Mouse (Mus musculus) left cerebral cortex, postnatal 36 days (tissue): ENCODE results near the gene Cmtr2. TPM values are rescaled to one million over a fixed set of nuclear protein-coding genes. Genes with fewer than 3 reads are reported as not detected.

ENCODE experiments used
- DNase-seq, 2 experiments: peaks; one replicate each; pipeline ENCODE4 v3.0.0; 2021 to 2022; ENCODE audit warnings: low spot score in 2 of 2, mixed read lengths in 1 of 2
- intact Hi-C: fragments of 180-260 bp; cut with DNase I; formaldehyde crosslinking; loops from one replicate; pipeline ENCODE4 v1.15.1; 2025
- total RNA-seq, 2 experiments: library from RNA; stranded (reverse); gene quantifications; 2 replicates each; pipeline ENCODE4 v1.2.3; 2021

Cmtr2 gene
- total RNA-seq = 1 to 10 TPM; 4.5 to 6.2 TPM

DNA sequence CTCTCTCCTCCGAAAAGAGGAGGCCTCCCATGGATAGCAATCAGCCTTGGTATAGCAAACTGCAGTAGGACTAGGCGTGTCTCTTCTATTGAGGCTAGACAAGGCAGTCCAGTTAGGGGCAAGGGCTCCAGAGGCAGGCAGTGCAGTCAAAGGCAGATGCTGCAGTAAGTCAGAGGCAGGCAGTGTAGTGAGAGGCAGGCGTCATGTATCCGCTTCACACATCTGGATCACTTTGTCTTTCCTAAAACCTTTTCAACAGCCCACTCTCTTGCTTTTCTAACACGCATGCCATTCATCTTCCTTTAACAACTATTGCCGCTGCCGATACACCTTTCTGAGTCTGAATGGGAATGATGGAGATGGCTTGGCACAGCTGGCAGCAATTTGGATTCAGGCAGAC is at the start of gene Cmtr2:
Gene Cmtr2, plus strand, starts transcription at position 301 of the 400 bp plus-strand sequence.
- DNase-seq = no peak
- intact Hi-C loops = no loop called here

DNA sequence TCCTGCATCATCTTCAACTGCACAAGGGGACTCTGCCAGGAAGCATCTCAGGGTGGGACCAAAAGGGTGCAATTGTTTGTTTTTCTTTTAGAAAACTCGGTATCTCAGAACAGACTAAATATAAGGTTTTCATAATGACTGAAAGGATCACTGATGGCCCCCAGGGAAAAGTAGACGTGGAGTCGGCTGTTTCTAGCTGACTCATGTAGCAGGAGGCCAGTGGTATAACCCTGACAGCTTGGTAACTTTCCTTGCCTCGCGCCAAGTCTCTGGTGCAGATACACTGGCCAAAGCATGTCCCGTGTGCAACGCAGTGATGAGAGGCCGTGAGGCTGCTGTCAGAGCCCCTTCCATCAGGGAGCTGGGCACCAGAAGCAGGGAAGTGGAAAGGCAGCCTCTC is 49.2 kb upstream of the Cmtr2 start:
- intact Hi-C loops = no loop called here
- DNase-seq = no peak

DNA sequence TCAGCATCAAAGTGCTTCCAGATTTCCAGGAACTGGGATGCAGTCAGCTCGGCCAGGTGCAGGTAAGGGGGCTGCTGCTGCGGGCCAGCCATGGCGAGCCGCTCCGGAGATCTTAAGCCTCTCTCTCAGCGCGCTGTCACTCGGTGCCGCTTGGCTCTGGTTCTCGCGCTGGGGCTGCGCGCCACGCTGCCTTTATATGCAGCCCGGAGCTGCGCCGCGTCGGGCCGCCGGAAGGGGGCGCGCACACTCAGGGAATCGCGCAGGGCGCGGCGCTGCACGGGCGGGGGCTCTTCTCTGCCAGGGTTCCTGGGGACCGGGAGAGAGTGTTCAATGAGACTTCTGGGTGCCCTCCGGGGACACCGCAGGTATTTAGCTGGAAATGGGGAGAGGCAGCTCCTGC is 47.4 kb upstream of the Cmtr2 start, which contains the start of gene Calb2:
Gene Calb2, minus strand, starts transcription at position 165 of the 400 bp plus-strand sequence.
- DNase-seq = peak; percentile 44 to 62
- intact Hi-C loops = loop anchor here (1.0 kb wide), 1 partner anchor 310 kb away; no protein-coding TSS in a partner anchor

DNA sequence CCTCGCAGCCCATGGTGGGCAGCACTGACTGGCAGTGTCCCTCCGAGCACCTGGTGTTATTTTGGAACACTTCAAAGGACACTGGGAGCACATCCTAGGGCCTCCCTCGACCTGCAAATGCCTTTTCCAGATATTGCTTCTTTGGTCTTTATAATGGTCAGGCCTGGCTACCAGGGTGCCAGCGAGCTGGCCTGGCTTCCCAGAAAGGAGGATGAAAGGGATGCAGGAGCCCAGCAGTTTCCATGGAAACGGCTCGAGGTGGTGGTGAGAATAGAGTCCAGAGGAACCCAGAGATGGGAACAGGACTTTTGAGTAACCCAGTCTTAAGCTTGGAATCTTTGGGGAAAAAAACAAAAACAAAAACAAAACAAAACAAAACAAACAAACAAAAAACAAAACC is 43.3 kb upstream of the Cmtr2 start:
- intact Hi-C loops = no loop called here
- DNase-seq = no peak

DNA sequence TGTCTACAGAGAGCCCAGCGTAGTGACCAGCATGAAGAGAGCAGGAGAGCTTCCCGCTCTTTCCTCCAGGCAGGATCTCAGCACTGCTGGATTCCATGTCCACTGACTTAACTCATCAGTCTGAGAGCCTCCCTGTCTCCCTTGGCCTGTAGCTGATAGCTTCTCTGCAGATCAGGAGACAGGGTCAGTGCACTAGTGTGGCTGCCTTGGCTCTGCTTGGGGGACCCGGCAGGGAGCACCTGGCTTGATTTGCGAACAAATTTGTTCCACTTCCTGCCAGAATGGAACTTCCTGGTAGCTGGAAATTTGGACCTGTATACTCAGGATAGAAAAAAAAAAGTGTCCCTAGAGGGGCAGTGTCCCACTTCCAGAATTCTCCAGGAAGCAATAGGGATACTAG is 40.6 kb upstream of the Cmtr2 start:
- DNase-seq = no peak
- intact Hi-C loops = no loop called here

DNA sequence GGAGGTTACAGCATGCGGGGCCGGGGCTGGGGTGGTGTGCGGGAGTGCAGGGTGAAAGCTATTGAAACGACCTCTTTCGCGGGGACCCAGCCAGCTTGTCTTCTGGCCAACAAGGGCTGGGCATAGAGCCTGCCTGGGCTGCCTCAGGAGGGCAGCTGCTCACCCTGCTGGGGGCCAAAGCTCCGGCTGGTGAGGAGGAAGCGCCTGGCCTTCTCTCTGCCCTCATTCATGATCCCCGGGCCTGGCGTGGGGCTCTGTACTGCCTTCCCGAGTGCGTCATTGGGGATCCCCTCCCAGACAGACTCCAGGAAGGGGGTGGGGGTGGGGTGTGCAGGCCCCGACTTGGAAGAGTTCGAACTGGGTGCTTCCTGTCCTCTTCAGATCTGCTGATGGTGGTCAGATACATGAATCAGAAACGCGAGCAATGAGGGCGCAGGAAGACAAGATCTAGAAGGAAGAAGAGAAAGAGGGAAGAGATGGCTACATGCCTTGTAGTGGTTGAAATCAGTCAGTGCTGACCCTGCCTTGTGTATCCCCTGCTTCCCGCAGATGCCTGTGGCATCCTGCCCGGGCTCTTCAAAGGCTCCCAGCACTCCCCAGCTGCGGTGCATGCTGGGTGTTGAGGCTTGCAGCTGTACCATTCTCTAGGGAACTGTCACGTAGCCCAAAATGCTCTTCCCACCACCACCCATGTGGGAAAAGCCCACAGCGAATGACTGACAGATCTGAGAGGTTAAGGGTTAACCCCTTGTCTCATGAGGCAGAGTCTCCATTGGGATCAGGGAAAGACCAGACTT is 37.9 kb upstream of the Cmtr2 start:
- no peak for DNase-seq
- intact Hi-C loops = no loop called here

DNA sequence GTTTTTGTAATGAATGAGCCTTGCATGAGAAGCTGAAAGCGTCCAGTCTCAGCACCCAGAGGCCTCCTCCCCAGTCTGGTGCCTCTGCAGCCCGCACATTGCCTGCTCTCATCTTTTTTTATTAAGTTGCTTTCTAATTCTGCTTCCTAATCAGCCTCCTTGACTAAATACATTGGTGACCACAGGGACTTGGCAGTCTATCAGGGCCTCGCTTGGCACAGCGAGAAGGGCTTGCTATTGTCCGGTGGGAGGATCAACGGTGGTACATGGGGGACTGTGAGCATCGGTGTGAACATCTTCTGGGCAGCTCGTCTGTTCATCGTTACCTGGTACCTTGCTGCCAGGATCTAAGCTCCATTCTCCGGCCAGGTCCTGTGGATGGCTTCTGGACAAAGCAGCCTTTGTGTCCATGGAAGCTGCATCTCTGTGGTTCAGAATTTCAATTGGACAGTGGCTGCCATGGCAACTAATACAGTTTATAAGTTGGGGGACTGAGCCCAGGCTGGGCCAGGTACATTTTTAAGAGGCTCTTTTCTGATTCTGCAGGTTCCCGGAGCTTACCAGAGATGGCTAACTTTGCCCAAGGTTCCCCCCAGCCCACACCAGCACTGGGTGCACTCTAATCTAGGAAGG is 32.6 kb upstream of the Cmtr2 start:
- no peak for DNase-seq
- intact Hi-C loops = no loop called here

DNA sequence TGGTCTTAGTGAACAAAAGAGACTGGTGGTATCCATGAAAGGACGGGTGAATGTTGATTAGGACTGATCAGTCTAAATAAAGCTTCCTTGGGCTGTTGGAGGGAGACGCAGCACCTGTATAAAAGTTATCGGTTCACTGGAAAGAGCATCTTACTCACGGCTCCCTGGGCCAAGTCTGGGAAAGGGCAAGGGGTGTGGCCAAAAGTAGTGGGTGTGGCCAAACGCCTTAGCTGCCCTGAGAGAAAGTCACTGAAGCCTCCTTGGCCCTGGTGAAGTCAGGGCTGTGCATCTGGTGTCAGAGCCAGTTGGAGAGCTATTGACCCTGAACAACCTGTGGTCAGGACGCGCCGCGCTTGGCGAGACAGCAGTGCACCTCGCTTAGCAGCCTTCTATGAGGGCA is 31.7 kb upstream of the Cmtr2 start:
- DNase-seq = no peak
- intact Hi-C loops = no loop called here

DNA sequence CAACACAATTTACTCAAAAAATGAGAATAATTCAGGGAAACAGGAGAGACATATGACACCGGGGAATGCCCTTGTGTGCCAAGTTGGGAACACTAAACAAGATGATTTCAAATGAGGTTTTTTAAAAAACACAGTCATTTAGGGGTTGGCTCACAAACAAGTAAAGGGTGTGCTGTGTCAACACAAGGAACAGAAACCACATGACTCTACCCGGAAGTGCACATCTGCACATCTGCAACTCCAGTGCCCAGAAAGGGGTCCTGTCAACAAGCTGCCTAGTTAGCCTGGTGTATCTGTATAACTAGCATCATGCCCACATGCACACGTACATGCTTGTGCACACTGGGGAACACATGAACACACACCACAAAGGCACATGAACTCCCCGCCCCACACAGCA is 29.9 kb upstream of the Cmtr2 start:
- DNase-seq = no peak
- intact Hi-C loops = no loop called here

DNA sequence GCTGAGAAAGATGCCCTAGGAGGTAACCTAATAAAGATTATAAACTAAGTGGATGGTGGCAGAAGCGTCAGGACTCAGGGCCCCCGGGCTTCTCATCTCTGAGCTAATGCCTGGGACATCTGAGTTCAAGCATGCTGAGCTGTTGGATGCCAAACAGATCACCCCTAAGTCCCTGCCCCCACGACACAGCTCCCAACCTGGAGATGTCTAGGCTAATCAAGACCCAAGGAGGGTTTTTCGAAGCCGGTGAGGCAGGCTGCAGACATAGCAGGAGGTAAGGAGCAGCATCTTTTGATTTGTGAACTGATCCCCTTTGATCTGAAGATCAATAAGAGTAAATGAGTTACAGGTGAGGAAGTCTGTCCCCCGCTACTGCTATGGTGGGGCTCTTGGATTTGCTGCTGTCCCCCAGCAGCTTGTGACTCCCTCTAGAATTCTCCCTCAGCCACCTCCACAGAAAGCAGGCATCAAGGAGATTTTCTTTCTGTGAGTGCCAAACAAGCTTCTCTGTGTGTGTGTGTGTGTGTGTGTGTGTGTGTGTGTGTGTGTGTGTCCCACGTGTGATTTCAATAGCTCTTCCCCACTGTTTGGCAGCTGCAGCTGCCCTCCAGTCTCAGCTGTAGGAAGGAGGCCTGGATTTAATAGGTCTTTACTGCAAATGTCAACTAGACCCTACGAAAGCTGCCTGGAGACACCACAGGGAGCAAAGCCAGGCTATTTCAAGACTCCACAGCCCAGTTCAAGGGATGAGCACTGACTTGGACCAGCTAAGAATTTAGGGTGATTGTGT is 26.3 kb upstream of the Cmtr2 start:
- intact Hi-C loops = no loop called here
- DNase-seq = peak in 1 of 2 experiments; percentile 11

DNA sequence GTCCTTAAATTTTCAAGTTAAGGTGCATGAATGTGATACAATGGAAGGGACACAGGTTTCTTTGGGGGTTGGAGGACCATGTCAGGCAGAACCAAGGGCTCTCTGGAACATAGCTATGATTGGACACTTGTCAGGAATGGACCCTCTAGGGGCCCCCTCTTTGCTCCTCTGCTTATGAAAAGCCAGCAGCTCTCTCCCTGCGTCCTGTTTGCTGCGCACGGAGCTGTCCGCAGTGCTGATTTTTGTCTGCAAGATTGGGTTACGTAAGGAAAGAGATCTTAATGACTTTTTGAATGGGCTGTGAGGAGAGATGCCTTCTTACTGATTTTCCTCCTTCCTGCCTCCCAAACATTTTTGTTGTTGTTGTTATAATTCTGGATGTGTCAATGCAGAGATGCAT is 18.8 kb upstream of the Cmtr2 start:
- no peak for DNase-seq
- intact Hi-C loops = no loop called here

DNA sequence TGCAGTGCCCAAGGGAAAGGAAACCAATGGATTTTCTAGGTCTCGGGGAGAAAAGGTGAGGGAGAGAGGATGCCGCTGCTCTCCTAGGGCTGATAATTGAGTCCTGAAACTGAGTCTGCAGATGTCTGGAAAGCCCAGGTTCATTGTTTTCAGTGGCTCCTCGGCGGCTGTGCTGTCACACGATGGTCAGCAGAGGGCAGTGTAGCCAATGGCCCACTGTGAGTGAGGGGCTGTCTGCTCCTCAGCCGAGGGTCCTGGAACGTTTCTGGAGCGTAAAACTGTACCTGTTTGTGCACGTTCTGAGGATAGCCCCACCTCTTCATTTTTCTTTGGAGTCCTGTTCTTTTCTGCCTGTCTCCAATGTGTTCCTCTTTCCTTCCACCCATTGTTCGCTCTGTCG is 13.7 kb upstream of the Cmtr2 start:
- no peak for DNase-seq
- intact Hi-C loops = no loop called here

DNA sequence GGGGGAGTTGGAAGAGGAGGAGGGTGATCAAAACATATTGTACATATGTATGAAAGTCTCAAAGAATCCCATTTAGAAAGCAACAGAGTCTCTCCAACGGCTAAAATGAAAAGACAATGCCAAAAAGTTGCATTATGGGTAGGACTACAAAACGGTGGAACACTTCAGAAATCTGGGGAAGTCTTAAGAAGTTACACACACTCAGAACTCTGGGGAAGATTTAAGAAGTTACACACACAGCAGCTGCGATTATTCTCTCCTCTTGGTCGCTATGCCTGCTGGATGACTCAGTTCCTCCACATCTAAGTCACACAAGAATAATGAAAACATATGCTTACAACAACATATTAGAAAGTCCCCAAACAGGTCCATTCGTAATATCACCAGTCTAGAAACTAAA is 788 bp downstream of the Cmtr2 start:
- intact Hi-C loops = no loop called here
- no peak for DNase-seq

DNA sequence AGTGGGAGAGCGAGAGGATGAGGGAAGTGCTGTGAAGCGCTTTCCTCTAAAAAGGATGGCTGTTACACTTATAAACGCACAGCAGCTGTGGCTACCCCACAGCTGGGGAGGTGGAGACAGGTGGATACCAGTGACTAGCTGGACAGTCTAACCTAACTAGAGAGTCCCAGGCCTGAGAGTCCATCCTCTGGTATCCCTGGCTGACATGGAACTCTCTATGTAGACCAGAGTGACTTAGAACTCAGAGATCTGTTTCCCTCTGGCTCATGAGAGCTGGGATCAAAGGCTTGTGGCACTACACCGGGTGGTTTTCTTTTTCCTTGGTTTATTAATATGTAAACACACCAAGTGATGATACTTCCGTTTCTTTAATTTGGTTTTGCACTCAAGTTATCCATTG is 1.7 kb downstream of the Cmtr2 start:
- intact Hi-C loops = no loop called here
- peak in 1 of 2 experiments; percentile 11 for DNase-seq

DNA sequence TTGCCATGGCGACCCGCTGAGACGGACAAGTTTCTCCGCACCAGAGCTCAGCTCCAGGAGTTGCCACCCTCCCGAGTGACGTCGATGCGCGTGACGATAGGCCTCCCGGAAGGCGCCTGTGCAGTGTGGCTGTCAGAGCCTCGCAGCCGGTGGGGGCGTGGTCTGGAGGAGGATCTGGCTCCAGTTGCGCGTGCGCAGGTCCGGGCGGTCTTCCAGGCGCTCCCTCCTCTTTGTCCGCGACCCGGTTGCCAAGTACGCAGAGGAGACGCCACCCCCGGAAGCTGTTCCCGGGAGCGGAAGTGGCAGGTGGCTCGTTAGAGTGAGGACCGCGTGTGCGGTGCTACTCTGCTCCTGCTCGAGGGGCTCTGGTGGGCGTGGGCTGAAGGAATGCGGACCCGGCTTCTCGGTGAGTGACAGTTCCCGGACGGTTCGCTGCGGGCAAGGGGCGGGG is 2.2 kb downstream of the Cmtr2 start:
- DNase-seq = peak; percentile 100
- intact Hi-C loops = no loop called here

DNA sequence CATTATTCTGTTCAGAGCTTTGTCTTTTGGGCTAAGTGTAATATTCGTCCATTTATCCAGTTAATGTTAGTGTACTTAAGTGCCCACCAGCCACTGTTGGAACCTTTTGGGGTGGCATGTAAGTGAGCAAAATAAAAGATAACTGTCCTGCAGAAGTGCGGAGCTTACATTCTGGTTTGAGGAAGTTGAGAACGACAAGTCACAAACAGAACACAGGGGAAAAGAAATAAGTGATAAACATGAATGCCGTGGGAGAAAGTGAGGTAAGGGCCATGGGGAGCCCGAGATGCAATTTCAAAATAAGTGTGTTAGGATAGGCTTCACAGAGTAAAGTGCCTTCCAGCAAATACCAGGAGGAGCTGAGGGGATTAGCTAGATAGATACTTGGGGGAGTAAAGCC is 3.0 kb downstream of the Cmtr2 start:
- DNase-seq = no peak
- intact Hi-C loops = no loop called here

DNA sequence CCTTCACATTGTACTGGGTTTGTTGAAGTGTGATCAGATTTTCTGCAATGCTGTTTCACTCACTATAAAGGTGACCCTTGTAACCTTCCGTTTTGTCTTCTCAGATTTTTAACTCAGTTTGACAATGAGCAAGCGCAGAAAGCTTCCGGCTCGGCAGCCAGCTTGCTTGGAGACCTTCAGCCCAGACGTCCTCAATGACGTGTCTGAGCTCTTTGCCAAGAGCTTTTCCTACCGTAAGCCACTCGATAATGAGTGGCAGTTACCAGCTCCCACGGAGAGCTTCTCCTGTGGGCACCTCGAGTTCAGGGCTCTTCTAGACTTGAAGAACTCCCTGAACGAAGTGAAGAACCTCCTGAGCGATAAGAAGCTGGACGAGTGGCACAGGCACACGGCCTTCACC is 5.5 kb downstream of the Cmtr2 start:
- intact Hi-C loops = no loop called here
- DNase-seq = no peak

DNA sequence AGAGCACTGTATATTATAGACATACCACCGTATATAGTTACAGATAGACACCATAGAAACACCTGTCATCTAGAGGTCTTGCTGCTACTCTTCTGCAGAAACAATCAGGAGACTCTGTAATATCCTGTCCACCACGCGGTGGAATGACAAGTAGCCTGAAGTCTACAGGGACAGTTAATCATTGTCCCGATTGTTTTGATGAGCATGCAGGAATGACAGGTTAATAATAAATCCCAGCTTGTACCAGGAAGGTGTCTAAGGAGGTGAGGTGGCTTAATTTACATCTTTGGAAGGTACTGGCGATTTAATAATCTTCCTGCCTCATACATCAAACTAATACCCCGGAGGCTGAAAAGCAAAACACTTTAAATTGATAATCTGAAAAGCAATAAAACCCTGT is 15.3 kb downstream of the Cmtr2 start:
- intact Hi-C loops = no loop called here
- no peak for DNase-seq

DNA sequence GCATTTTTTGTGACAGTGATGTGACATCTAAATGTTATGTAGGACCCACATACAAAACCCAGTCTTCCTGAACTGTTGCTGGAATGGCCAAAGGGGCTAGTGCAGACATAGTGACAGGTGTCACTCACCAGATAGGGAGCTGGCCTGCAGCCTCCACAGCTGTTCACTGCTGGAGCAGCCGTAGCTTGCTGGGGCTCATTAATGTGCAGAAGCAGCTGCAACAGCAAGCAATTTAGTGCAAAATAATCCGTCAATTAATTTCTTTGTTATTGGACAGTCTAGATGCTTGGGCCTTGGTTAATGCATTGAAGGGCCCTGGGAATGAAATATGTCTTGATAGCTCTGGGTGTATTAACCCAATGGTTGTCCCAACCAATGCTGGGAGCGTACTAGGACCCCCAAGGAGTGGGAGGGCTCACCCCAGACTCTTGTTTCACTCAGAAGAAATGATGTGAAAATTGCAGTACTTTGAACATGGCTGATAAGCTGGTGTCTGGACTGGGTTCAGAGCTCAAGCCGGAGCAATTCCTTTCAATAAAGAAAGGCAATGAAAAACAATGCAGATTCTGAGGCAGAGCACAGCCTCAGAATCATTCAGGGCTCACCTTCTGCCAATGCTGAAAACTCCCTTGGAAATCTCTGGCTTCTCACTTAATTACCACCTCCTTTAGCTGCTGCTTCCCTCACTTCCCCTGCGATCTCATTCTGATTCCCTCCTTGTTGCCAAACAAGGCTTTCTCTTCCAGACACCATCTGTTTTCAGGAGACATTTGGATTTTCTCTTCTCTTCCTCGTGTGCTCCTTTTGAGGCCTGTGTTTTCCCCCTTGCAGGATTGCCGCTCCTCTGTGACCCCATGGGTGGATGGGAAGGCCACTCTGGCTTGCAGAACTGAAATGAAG is 27.1 kb downstream of the Cmtr2 start:
- no peak for DNase-seq
- intact Hi-C loops = no loop called here

DNA sequence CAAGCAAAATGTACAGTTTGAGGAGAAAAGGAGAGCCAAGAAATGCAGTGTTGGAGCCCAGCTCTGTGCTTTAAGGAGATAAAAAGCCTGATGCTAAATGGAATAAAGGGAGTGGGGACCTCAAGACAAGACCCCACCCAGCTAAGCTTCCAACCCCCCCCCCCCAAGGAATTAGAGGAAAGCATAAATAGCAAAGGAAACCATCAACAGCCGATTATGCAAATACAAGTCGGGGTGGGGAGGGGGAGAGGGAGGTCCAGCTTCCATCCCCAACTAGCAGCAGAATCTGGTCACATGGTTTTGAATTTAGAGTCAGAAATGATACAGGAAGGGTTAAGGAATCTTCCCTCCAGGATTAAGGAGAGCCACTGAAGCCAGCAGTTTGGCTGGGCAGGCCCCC is 29.1 kb downstream of the Cmtr2 start:
- no peak for DNase-seq
- intact Hi-C loops = no loop called here
